Mouse (Mus musculus) NIH3T3 (cell line): ENCODE measurements at regions not wholly inside any gene's neighbourhood (a gene's known extent, or its start where the extent isn't known, plus 50 kb on each side); places are given as distances from the start of the nearest gene placed in this dataset.
"Not testable (repeated sequence)": the region's sequence is repeated elsewhere in the genome, so short reads cannot be mapped to it uniquely, and the experiment has no call there.

ENCODE experiments used
- DNase-seq: peaks from one replicate; pipeline ENCODE4 v3.0.0-alpha.2; 2012; ENCODE audit warnings: low read depth

DNA sequence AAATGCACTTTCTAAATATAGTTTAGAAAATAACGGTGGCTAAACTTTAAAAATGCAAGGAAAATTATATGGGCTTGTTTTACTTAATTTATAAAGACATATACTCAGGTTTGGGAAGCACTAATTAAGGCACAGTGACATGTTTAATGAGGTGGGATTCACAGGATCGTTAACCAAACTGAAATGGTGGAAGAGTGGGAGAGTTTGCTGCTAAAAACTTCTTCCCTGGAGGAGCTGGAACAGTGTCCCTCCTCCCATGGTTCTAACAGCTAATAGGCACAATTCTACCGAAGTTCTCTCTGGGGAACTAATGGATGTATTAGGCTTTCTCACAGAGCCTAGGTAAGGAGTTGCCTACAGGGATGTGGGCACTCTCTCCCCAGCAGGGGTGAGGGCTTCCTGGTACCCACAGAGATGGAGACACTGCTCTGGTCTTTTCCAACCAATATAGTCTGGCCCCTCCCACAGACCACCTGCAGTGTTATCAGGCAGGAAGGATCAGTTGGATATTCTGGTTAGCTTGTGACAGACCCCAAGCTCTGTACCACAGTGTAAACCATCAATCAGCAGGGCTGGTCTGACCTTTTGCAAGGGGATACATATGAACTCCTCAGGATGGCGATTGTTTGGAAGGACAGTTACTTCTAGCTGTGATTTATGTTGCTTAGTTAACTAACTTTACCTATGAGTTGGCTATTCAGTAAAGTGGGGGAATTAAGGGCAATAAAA is 309.0 kb upstream of the Zic4 start:
- DNase-seq, result no peak

GRCm38 (mm10) chr9:91059460-91059859 is 302.8 kb upstream of the Zic4 start:
- DNase-seq, result no peak

DNA sequence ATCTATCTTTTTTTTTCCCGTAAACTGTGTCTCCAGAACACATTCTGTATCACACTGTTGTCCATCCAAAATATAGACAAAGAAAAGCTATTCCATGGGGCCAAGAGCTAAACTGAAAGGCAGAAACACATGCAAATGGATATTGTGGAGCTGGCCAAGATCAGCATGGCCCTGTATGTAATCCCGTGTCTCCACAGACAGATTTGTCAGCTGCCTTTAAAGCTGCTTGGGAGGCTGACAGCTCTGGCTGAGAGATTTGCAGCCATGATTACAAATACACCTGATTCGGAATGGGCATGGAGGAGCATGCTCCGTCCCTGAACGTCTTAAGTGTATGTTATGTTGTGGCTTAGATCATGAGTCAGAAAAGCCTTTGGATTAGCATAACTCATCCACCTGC is 292.7 kb upstream of the Zic4 start:
- DNase-seq, result no peak

- DNase-seq, result peak; percentile 2
Observed at GRCm38 (mm10) chr9:91073366-91074174, 288.6 kb upstream of the Zic4 start.

GRCm38 (mm10) chr9:91074175-91074480 is 288.1 kb upstream of the Zic4 start:
- DNase-seq, result no peak

DNA sequence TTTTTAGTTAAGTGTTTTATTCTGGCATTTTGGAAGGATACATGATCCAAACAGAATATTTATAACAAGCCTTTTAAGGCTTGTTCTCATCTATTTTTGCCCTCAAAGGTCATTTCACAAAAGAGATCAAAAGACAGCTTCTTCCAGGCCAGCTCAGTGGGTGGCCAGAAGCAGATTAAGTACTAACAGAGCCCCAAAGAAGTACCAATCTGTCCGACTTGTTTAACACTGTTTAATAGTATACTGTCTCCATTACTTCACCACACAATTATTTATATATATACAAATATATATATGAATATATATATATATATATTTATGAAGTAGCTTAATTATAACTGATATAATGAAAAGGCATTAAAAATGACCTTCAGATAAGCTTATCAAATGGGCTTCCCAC is 284.7 kb upstream of the Zic4 start:
- no peak for DNase-seq

GRCm38 (mm10) chr9:91083791-91084190 is 278.4 kb upstream of the Zic4 start:
- DNase-seq, result no peak

- no peak for DNase-seq
Observed at GRCm38 (mm10) chr9:91085923-91086322, 276.3 kb upstream of the Zic4 start.

DNA sequence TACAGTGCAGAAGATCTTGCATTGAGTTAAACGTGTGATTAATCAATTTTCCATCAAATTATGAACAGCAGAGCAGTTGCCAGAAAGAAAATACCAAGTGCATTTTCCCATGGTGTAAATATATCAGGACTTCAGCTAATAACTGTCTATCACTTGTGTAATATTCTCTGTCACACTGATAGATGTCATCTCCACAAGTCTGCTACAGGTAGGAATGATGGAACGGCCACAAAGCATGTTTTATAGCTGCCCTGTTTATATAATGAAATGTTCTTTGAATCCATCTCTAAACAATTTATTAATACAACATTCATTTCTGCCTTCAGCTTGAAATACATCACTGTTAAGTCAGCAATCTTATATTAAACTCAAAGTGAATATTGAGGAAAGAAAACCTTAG is 272.9 kb upstream of the Zic4 start:
- DNase-seq, result no peak

GRCm38 (mm10) chr9:91091421-91092050 is 270.7 kb upstream of the Zic4 start:
- no peak for DNase-seq

DNA sequence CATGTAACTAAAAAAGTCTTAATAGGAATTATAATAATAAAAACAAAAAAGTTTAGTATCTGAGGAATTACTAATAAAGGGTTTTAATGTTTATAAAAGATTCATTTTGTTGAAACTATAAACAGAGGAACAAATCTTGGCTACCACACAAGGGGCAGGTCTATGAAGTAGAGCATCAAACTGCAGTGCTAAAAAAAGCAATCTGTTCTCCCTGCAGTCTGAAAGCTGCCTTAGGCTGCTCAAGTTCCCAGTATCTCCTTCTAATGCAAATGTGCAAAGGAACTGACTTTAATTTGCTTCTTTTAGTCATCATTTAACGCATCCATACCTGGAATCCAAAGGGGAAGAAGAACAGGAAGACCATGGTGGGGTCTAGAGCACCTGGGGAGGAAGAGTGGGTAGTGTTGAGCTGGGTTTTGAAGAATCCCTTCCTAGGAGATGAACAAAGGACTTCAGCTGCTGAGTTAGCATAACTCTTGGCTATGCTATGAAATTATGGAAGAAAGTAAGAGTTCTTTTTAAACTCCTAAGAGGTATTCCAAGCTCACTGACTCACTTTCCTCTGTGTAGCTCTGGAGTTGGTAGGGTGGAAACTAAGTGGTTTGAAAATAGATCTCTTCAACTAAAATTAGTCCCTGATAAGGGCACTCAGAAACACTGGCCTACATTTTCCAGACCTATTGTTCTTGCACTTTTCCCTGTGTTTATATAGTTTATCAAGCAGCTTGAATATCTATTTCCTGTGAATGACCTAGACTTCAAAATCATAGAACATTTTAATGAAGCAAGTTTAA is 260.4 kb upstream of the Zic4 start:
- no peak for DNase-seq

DNA sequence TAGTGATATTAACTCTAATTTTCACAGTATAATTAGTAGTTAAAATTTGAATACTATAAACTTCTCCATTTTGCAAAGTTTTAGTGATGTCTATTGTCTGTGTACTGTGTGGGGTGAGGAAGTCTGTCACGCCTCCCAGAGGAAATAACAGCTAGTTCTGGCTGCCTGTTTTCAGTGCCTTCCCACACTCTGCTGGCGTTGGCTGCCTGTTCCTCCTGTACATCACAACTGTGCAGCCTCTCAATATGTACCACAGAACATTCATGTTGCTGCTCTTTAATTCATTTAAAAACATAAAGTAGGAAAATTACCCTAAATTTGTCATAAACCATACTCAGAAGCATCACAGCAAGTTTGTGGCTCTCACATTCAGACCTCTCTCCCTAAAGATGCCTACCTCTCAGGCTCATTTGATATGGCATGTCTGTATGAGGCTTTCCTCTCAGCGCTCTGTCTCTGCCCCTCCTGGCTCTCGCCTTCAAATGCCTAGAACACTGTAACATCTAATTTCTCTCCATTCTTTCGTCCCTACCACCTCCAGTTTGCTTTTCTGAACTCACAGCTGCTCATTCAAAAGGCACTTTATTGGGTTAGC is 239.7 kb upstream of the Zic4 start:
- no peak for DNase-seq

DNA sequence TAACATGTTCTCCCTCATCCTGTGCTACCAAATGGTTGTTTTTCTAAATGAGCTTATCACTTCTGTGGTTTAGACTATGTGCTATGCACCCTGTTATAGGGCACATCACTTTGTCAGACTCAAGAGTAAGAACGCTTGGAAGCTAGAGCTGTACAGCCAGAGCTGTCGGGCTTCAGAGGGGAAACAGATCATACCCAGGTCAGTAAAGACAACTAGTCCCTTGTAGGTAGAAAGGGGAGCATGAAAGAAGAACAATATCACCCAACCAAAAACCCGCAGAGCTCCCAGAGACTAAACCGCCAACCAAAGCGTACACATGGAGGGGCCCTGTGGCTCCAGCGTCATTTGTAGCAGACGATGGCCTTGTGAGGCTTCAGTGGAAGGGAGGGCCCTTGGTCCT is 239.0 kb upstream of the Zic4 start:
- DNase-seq, result no peak

DNA sequence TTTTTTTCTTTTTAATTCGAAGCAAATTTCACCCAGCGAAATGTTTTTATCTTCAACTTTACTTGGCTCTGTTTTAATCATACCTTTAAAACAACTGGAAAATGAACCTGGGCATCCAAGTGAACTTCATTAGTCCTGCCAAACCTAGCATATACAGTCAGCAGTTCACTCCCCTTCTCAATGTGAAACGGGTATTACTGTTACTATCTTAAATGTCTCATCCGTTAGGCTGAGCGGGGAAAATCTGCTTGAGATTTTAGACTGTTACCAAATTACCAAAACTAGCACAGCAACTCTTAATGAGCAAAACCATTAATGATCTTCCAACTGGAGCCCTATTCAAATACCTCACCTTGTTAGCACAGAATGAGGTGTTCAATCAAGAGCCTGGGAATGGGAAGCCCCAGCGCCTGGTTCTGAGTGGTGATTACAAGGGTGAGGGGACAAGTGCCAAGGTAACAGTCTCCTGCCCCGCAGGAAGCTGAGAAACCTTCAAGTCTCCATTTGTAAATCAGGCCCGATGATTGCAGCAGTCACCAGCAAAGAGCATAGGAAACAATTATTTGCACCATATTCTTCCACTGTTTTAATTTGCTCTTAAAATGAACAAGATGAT is 235.5 kb upstream of the Zic4 start:
- DNase-seq, result no peak

DNA sequence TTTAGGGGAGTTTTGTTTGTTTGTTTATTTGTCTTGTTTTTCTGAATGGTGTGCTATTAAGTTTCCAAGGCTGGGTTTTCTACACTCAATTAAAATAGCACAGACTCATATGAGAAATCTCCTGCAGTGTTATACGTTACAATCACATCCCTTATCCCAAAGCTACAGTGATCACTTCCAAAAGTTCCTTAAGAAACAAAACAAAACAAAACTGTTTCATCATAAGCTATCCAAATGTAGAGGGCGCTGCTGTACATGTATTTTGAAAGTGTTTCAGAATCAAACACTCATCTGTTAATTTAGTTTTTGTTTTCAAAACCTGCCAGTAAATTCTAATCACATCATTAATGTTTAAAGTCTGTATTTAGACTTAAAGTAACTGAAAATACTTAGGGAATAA is 233.7 kb upstream of the Zic4 start:
- DNase-seq, result not testable (repeated sequence)

DNA sequence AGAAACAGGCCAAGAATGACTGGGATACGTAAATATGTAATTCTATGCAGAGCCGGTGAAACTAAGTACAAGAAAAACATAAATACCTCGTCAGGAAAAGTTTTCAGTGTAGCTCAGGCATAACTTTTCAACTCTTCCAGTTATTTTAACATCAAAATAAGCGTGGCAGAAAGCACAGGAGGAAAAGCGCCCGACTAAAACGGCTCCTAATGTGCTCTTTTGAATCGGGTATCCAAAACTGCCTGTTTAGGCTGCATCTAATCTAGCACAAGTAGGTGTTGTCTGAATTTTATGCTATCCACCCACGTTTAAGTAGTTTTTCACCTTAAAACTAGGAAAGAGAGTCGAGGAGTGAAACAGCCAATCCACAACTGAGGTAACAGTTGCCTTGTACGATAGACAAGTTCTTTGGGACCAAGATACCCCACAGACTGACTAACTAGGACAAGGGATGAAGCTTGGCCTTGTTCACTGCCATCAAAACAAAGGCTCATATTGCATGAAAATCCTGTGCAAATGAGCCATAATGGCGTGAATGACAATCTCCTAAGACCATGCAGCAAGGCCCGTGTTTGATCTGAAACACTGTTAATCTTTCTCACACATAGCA is 232.0 kb upstream of the Zic4 start:
- no peak for DNase-seq

- no peak for DNase-seq
Observed at GRCm38 (mm10) chr9:91131415-91132255, 230.6 kb upstream of the Zic4 start.

- DNase-seq, result no peak
Observed at GRCm38 (mm10) chr9:91132531-91132930, 229.7 kb upstream of the Zic4 start.

DNA sequence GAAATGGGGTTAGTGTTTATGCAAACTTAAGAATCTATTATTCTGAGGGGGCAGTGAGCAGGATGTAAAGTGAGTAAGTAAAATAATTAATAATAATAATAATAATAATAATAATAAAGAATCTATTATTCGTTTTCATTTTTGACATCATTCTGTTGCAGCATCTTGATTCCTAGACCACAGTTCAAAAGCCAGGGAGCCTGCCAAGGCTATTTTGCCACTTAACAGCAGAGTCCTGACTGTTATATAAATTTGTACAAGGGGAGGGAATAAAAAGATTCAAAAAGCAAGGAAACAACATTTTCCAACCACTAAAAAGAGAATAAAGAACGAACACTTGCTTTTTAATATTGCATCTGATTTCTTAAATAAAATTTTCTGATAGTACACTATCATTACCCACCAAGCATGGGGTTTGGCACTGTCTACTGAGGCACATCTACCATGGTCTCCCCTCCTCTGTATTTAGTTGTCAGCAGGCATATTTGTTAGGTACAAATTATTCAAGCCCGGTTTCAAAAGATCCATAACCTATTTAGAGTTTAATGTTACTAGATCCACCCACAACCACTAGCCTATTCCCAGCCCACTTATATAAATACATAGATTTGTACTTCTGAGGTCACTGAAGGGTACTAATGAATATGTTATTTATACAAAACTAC is 228.8 kb upstream of the Zic4 start:
- DNase-seq, result no peak

DNA sequence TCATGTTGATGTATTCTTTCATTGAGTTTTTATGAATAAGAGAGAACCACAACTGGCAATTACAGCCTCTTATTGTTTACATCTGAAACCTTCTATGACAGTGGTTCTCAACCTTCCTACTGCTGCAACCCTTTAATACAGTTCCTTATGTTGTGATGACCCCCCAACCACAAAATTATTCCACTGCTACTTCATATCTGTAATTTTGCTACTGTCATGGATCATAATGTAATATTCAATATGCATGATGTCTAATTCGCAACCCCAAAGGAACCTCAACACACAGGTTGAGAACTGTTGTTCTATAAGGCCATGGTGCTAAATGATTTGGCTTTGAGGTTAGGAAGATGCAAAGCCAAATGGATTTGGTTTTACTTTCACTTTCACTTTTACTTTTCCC is 227.9 kb upstream of the Zic4 start:
- DNase-seq, result peak; percentile 18
